Mouse (Mus musculus): Measurements from ENCODE around the gene Gm5798. TPM values are rescaled to one million over a fixed set of nuclear protein-coding genes. Genes with fewer than 3 reads are reported as not detected.
"Not testable (repeated sequence)": the region's sequence is repeated elsewhere in the genome, so short reads cannot be mapped to it uniquely, and the experiment has no call there.

The Gm5798 gene
- polyA plus RNA-seq (2016; fragmentation: Nextera tagmentation; extraction: Ambion mirVana), result not detected in 2 replicates

GRCm38 (mm10) chr14:41348309-41348708 is at the start of gene Gm5798:
Gene Gm5798 (plus strand): TSS chr14:41348609.
- 63% methylated on average over 2 of the region's 2 CpGs for WGBS
- not testable (repeated sequence) for ATAC-seq (ENCODE audit: low FRiP score); H3K4me3 ChIP-seq; H3K9ac ChIP-seq; H3K4me2 ChIP-seq (replicated peaks); H3K27ac ChIP-seq; H3K27me3 ChIP-seq; H3K36me3 ChIP-seq; H3K9me3 ChIP-seq (replicated peaks); H3K4me1 ChIP-seq

DNA sequence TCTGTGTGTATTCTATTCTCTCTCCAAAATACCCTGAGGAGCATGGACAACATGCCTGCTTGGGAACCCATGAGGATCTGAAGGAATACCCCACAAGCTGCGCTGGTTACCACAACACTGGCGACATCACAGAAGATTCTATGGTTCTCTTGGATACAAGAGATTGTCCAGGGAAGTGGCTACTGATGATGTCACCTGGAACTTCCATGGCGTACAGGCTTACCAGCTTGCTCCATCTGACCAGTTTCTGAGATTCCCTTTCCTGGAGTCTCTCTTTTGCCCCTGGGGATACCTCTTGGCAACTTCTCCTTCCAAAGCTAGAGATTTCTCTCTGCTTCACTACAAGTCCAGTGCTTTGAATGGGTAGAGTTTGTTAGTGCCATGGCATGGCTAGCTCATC is 37.9 kb downstream of the Gm5798 start, which contains the start of gene Gm7945:
Gene Gm7945 (minus strand): TSS at position 101 of the 400 bp plus-strand sequence.
- not testable (repeated sequence) for H3K9me3 ChIP-seq (replicated peaks); H3K9ac ChIP-seq; H3K4me1 ChIP-seq; H3K36me3 ChIP-seq; H3K27me3 ChIP-seq; H3K4me3 ChIP-seq; H3K27ac ChIP-seq; H3K4me2 ChIP-seq (replicated peaks); ATAC-seq (ENCODE audit: low FRiP score)
- no CpG with 5 or more reads among the region's 3 CpGs for WGBS

Other genes starting within 250 kb of the Gm5798 start
- gene Mat1a, start 243.6 kb upstream of the Gm5798 start, polyA plus RNA-seq (2016; fragmentation: Nextera tagmentation; extraction: Ambion mirVana), result not detected in 2 replicates
- not detected in 2 replicates for gene Sftpa1, start 216.8 kb upstream of the Gm5798 start, polyA plus RNA-seq (2016; fragmentation: Nextera tagmentation; extraction: Ambion mirVana)
- not detected in 2 replicates for gene Mbl1, start 197.2 kb upstream of the Gm5798 start, polyA plus RNA-seq (2016; fragmentation: Nextera tagmentation; extraction: Ambion mirVana)
- not detected in 2 replicates for gene Sftpd, start 163.5 kb upstream of the Gm5798 start, polyA plus RNA-seq (2016; fragmentation: Nextera tagmentation; extraction: Ambion mirVana)
- gene Gm2832, start 69.8 kb upstream of the Gm5798 start, polyA plus RNA-seq (2016; fragmentation: Nextera tagmentation; extraction: Ambion mirVana), result 0.21 TPM in 1 of 2 replicates, not detected in the other
- gene Gm7945, start 37.8 kb downstream of the Gm5798 start, polyA plus RNA-seq (2016; fragmentation: Nextera tagmentation; extraction: Ambion mirVana), result not detected in 2 replicates
- gene Gm6482, start 59.7 kb downstream of the Gm5798 start, polyA plus RNA-seq (2016; fragmentation: Nextera tagmentation; extraction: Ambion mirVana), result not detected in 2 replicates
- gene Gm7954, start 104.9 kb downstream of the Gm5798 start, polyA plus RNA-seq (2016; fragmentation: Nextera tagmentation; extraction: Ambion mirVana), result not detected in 2 replicates
- not detected in 2 replicates for gene Gm3486, start 140.9 kb downstream of the Gm5798 start, polyA plus RNA-seq (2016; fragmentation: Nextera tagmentation; extraction: Ambion mirVana)
- gene Gm7970, start 207.0 kb downstream of the Gm5798 start, polyA plus RNA-seq (2016; fragmentation: Nextera tagmentation; extraction: Ambion mirVana), result not detected in 2 replicates
- gene 1700049E17Rik2, start 224.6 kb downstream of the Gm5798 start, polyA plus RNA-seq (2016; fragmentation: Nextera tagmentation; extraction: Ambion mirVana), result not detected in 2 replicates